Mouse (Mus musculus) thymus, adult 2 months (tissue): ENCODE results near the gene Immp2l. TPM values are rescaled to one million over a fixed set of nuclear protein-coding genes. Genes with fewer than 3 reads are reported as not detected.

ENCODE experiments used
- DNase-seq: peaks from one replicate; pipeline ENCODE4 v3.0.0; 2021
- H3K27ac ChIP-seq: fragments of 200-500 bp; 2 replicates; pipeline ENCODE4 v1.5.1; 2012; ENCODE audit warnings: low read length, control low read depth; ENCODE audit not compliant: control insufficient read depth, insufficient read depth
- H3K27me3 ChIP-seq: fragments of 200-500 bp; 2 replicates; pipeline ENCODE4 v1.6.1; 2012; ENCODE audit warnings: mild to moderate bottlenecking, low read length, moderate library complexity, mixed read lengths; ENCODE audit not compliant: control insufficient read depth, insufficient read depth
- H3K36me3 ChIP-seq: fragments of 200-500 bp; 2 replicates; pipeline ENCODE4 v1.6.1; 2012; ENCODE audit warnings: mild to moderate bottlenecking, low read length, moderate library complexity; ENCODE audit not compliant: control insufficient read depth, insufficient read depth
- H3K4me1 ChIP-seq: fragments of 200-500 bp; replicated peaks from 2 replicates; pipeline ENCODE4 v1.6.1; 2012; ENCODE audit warnings: low read length; ENCODE audit not compliant: control insufficient read depth, insufficient read depth
- H3K4me3 ChIP-seq: fragments of 200-500 bp; 2 replicates; pipeline ENCODE4 v1.5.1; 2012; ENCODE audit warnings: mild to moderate bottlenecking, low read length, control low read depth, moderate library complexity; ENCODE audit not compliant: control insufficient read depth, insufficient read depth
- CTCF ChIP-seq: fragments of 200-500 bp; IDR thresholded peaks from 2 replicates; pipeline ENCODE4 v1.5.1; 2012; ENCODE audit warnings: mild to moderate bottlenecking, control low read depth, low read length, moderate library complexity, borderline replicate concordance; ENCODE audit not compliant: control insufficient read depth, poor library complexity, insufficient read depth; ENCODE audit errors: extremely low read depth
- POLR2A ChIP-seq: fragments of 200-500 bp; IDR thresholded peaks from 2 replicates; pipeline ENCODE4 v1.6.1; 2012; ENCODE audit warnings: mild to moderate bottlenecking, low read length, control low read depth, moderate library complexity; ENCODE audit not compliant: control insufficient read depth, poor library complexity, insufficient read depth; ENCODE audit errors: extremely low read depth
- WGBS: fragments of 180-500 bp; shearing (Covaris S2); methylation state at CpG from one replicate; pipeline ENCODE4 v1.1.7; 2018; 5-methylcytosine and 5-hydroxymethylcytosine counted together
- polyA plus RNA-seq: library from polyadenylated mRNA; depleted of rRNA; stranded (reverse); fragments of >200 nt; gene quantifications from 2 replicates; pipeline ENCODE4 v1.2.3, GENCODE M21; 2012

Immp2l gene
- polyA plus RNA-seq, 1 experiment: 6.3 TPM

DNA sequence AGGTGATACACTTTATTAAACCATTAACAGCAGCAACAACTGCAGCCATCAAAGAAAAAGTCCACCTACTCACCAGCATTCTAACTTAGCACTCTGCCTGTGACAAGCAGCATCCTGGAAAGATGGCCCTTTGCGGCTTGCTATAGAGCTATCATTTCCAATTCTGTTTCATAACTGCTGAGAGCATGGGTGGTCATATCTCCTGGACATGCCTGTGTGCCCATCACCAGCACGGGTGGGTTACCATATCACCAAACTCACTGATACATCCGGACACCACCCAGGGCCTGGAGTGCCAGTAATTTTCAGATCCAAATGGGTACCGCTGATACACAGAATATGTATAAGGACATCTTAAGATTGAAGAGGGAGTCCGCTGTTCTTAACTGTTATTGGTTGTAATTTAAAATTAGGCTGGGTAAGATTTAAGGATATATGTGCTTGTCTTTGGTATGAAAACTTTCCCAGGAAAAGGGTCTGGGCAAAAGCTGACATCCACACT, 459.3 kb downstream of the Immp2l start:
- 85% methylated on average over 5 of the region's 5 CpGs for WGBS
- H3K4me3 ChIP-seq: no peak overlapping the region
- no peak for TF ChIP-seq CTCF
- no peak for TF ChIP-seq POLR2A

DNA sequence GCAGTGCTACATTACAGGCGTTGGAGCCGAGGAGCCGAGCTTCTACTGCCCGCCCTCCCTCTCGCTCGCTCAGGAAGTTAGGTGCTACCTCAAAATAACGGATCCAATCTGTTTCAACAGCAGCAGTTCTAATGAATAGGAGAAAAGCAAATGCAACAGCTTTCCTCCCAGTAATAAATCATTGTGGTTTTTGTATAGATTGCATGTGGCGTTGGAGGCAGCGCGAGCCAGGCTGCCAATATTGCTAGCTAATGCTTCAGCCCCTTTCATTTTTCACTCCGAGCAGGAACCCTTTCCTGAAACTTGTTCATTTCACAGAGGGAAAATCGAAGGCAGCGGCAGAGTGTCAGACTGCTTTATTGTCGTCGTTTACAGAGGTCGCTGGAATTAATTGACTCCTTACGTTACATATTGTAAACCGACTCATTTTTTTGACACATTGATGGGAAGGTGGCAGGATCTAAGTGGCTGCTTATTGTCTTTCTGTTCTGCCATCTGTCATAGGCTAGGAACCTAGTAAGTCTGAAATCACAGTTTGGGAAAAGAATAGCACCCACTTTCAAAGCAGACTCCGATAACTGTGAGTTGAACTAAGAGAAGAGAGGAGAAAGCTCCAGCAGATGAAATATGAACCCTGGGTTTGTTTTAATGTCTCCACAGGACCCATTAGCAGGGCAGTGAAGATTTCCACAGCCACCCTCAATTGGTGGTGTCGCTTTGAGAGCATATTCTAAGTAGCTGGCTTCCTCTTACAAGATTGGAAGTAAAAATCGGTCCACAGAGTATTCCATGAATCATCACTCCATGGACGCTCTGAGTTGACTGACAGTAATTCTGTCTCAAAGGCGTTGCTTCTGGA, 459.9 kb downstream of the Immp2l start:
- H3K4me3 ChIP-seq: peak overlapping the region; percentile 7; the same call in 1 of the 2 replicates
- no peak for DNase-seq
- TF ChIP-seq POLR2A (no peak), CTCF (no peak)
- 6% methylated on average over 23 of the region's 23 CpGs for WGBS
- no peaks in the 10 kb centered on the region for H3K36me3 ChIP-seq
- no peaks in the 10 kb centered on the region for H3K27me3 ChIP-seq
- no peak overlapping the region for H3K27ac ChIP-seq
- 0 out of 2 replicates have a peak, but pooled peaks cover 4% of the 10 kb centered on the region for H3K4me1 ChIP-seq

More for the DNA sequence above, 459.3 kb downstream of the Immp2l start:
- Histone ChIP-seq H3K27ac (no peak overlapping the region), H3K4me1 (0 out of 2 replicates have a peak, but pooled peaks cover 4% of the 10 kb centered on the region), H3K27me3 (no peaks in the 10 kb centered on the region), H3K36me3 (no peaks in the 10 kb centered on the region)
- no peak for DNase-seq

DNA sequence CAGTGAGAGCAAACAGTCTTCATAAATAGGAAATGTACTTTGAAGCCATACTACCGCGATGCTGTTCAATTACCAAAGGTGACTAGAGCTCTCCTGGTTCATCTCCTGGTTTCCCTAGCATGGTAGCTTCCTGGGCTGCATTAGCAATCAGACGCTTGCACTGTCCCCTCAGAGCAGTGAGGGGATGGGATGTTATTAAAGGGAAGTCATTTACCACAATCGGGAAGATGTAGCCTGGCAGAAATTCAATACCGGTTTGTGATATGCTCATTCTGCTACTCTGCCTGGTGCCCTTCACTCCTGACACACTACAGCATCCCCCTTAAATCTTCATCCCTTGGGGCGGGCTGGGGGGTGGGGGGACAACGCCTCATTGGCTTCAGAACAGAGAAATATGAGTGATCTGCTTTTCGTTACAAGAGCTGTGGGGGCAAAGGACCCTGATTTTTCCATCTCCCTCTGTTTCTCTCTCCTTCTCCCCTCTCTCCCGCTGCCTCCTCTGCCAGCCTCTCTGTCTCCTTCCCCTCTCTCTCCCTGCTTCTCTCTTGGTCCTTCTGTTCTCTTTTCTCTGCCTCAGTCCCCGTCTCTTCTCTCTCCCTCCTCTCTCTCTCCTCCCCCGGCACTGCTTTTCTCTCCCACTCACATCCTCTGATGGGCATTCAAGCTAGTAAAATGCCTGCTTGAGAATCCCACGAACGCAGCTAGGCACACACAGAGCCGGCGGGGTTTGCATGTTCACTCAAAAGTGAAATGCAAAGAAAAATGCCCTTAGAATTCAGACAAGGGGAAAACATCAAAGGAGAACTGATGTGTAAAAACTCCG, 461.0 kb downstream of the Immp2l start:
- Histone ChIP-seq H3K27ac (no peak overlapping the region), H3K4me1 (0 out of 2 replicates have a peak, but pooled peaks cover 4% of the 10 kb centered on the region), H3K4me3 (no peak overlapping the region), H3K36me3 (no peaks in the 10 kb centered on the region), H3K27me3 (no peaks in the 10 kb centered on the region)
- TF ChIP-seq CTCF: no peak
- 10% methylated on average over 16 of the region's 16 CpGs for WGBS
- DNase-seq: no peak

DNA sequence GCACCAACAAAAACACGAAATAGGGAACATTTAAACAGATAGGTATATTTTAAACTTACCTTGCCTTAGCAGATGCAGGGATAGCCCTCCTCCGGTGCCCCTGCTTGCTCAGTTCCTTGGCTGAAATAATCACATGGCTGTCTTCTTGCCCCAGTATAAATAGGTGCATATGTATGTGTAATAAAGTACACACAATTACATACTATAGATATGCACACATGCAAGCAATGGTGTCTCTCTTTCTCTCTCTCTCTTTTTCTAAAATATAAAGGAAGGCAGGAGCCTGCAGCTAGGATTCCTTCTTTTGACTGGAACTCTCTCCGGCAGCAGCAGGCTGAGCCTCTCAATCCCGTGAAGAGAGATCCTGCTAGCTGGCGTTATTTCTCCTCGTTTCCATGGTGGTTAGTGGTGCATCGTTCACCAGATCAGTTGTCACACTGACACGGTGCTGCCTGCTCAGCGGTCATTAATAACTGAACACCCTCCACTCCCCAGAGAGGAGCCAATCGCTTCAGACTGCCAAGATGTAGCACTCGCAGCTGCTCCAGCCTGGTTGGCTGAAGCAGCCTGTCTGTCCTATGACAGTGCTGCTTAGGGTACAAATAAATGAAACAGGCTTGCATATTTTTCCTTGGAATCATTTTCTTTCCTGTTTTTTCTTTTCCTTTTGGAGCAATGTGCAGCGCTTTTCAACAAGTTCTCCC, 461.8 kb downstream of the Immp2l start:
- no peaks in the 10 kb centered on the region for H3K27me3 ChIP-seq
- H3K36me3 ChIP-seq: no peaks in the 10 kb centered on the region
- 0 out of 2 replicates have a peak, but pooled peaks cover 4% of the 10 kb centered on the region for H3K4me1 ChIP-seq
- no peak for DNase-seq
- H3K27ac ChIP-seq: no peak overlapping the region
- 21% methylated on average over 12 of the region's 12 CpGs for WGBS
- no peak overlapping the region for H3K4me3 ChIP-seq
- TF ChIP-seq POLR2A (no peak), CTCF (no peak)

DNA sequence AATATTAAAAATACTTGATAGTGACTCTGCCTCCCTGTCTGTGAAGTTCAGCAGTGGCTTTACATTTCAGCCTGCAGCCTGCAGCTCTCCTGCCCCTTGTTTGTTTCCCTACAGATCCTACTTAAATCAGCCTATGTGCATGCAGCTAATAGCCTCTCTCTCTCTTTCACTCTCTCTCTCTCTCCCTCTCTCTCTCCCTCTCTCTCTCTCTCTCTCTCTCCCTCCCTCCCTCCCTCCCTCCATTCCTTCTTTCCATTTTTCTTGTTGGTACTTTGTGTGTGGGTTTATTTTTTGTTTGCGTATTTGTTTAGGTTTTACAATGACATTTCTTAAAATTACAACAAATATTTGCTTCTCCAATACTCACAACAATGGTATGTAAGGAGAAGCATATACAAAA, 462.4 kb downstream of the Immp2l start, which contains the start of gene Lrrn3:
Lrrn3 (minus strand) TSS at position 101 of the 400 bp plus-strand sequence.
- H3K27ac ChIP-seq: no peak within 1 kb of the TSS
- TF ChIP-seq POLR2A (no peak), CTCF (no peak)

More for the DNA sequence above, 462.4 kb downstream of the Immp2l start, which contains the start of gene Lrrn3:
- Histone ChIP-seq H3K4me1 (0 out of 2 replicates have a peak, but pooled peaks cover 4% of the 10 kb centered on the region), H3K27me3 (no peaks in the 10 kb centered on the region), H3K4me3 (no peak within 1 kb of the TSS), H3K36me3 (no peaks in the 10 kb centered on the region)
- WGBS: 96% methylated on average over 1 of the region's 1 CpGs
- DNase-seq: no peak
